Mouse (Mus musculus) liver, embryonic 11.5 days (tissue): Measurements from ENCODE around the gene Dph2. TPM values are rescaled to one million over a fixed set of nuclear protein-coding genes. Genes with fewer than 3 reads are reported as not detected.

Experiments used
- ATAC-seq: fragments of 200-750 bp; cut with Nextera tagmentation; replicated peaks from 2 replicates; pipeline ENCODE4 v1.8.0; 2017; ENCODE audit warnings: moderate number of reproducible peaks, mild to moderate bottlenecking, moderate TSS enrichment, moderate library complexity; ENCODE audit not compliant: low FRiP score
- DNase-seq: peaks from one replicate; pipeline ENCODE4 v3.0.0-alpha.2; 2017; ENCODE audit warnings: low spot score
- H3K27ac ChIP-seq: fragments of 300-500 bp; sonication (generic); 2 replicates; pipeline ENCODE4 v1.5.1; 2014; ENCODE audit warnings: mild to moderate bottlenecking, low read depth, low read length, control low read depth
- H3K27me3 ChIP-seq: fragments of 300-500 bp; sonication (generic); replicated peaks from 2 replicates; pipeline ENCODE4 v1.6.1; 2014; ENCODE audit warnings: low read length, mixed read lengths; ENCODE audit not compliant: control insufficient read depth, insufficient read depth
- H3K36me3 ChIP-seq: fragments of 300-500 bp; sonication (generic); 2 replicates; pipeline ENCODE4 v1.6.1; 2014; ENCODE audit warnings: mild to moderate bottlenecking, low read length, moderate library complexity, mixed read lengths; ENCODE audit not compliant: control insufficient read depth, insufficient read depth
- H3K4me1 ChIP-seq: fragments of 300-500 bp; sonication (generic); replicated peaks from 2 replicates; pipeline ENCODE4 v1.6.1; 2014; ENCODE audit warnings: low read length, mixed read lengths; ENCODE audit not compliant: control insufficient read depth, insufficient read depth
- H3K4me2 ChIP-seq: fragments of 300-500 bp; sonication (generic); 2 replicates; pipeline ENCODE4 v1.6.1; 2014; ENCODE audit warnings: mild to moderate bottlenecking, control low read depth, moderate library complexity
- H3K4me3 ChIP-seq: fragments of 300-500 bp; sonication (generic); 2 replicates; pipeline ENCODE4 v1.5.1; 2014; ENCODE audit warnings: low read depth, low read length, control low read depth
- H3K9ac ChIP-seq: fragments of 300-500 bp; sonication (generic); 2 replicates; pipeline ENCODE4 v1.6.1; 2014; ENCODE audit warnings: low read depth, low read length, control low read depth
- H3K9me3 ChIP-seq: fragments of 300-500 bp; sonication (generic); 2 replicates; pipeline ENCODE4 v1.6.1; 2016; ENCODE audit warnings: low read length, inconsistent platforms, mixed read lengths; ENCODE audit not compliant: control insufficient read depth
- WGBS: fragments of 180-500 bp; shearing (Covaris S2); extraction: QIAGEN DNeasy Blood & Tissue Kit; methylation state at CpG from one replicate; pipeline ENCODE4 v1.1.7; 2014; 5-methylcytosine and 5-hydroxymethylcytosine counted together
- polyA plus RNA-seq: library from polyadenylated mRNA; unstranded; fragments of >200 nt; fragmentation: Nextera tagmentation; extraction: Ambion mirVana; gene quantifications from 2 replicates; pipeline ENCODE4 v1.2.1, GENCODE M21; 2014

The Dph2 gene
- polyA plus RNA-seq, 1 experiment from 2014 or later = 21.9 TPM

DNA sequence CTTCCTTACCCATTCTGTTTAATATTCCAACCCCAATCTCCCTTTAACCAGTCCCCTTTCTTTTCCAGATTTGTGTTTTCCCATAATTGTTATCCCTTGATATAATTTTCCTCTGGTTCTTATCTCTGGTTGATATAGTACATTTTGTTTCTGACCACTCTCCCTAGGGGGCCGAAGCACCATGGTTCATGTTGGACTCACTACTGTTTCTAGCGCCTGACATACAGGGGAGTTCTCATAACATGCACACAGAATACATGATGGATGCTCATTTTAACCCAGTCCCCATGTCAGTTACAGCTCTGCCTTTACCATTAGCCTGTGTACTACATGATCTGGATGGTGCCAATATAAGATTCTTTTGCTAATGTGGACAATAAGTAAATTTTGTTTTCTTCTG is 3.9 kb downstream of the Dph2 start:
- peak overlapping the region; percentile 97; the same call in 1 of the 2 replicates for H3K4me3 ChIP-seq
- H3K36me3 ChIP-seq = peaks cover 24% of the 10 kb centered on the region
- no peak overlapping the region for H3K27ac ChIP-seq
- H3K4me2 ChIP-seq = peak overlapping the region; percentile 87
- no peak for DNase-seq
- no peaks in the 10 kb centered on the region for H3K9me3 ChIP-seq
- ATAC-seq = no peak
- peaks cover 27% of the 10 kb centered on the region for H3K4me1 ChIP-seq
- 64% methylated on average over 2 of the region's 2 CpGs for WGBS
- no peak overlapping the region for H3K9ac ChIP-seq
- H3K27me3 ChIP-seq = no peaks in the 10 kb centered on the region

DNA sequence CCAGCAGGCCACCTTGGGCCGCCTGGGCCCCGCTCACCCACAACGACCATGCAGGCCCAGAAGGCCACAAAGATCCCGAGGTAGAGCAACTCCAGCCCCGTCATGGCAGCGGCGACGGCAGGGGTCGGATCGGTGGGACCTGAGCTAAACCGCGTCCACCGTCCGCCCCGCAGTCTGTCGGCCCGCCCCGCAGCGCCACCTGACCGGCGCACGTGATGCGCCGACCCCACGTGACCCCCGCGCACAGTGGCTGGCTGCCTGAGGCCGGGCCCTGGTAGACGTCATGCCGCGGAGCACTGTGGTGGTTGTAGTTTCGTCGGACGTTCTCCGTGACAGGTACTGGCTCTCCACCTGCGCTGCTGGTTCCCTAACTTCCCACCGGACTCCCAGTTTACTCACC is 4.7 kb downstream of the Dph2 start, which contains the start of gene Atp6v0b:
Gene Atp6v0b, minus strand, starts transcription at position 201 of the 400 bp plus-strand sequence.
- Histone ChIP-seq H3K4me3 (peak within 1 kb of the TSS; percentile 97), H3K27ac (peak within 1 kb of the TSS; percentile 77), H3K4me1 (peaks cover 26% of the 10 kb centered on the region), H3K4me2 (peak within 1 kb of the TSS; percentile 87), H3K9me3 (no peaks in the 10 kb centered on the region), H3K27me3 (no peaks in the 10 kb centered on the region), H3K36me3 (peaks cover 24% of the 10 kb centered on the region), H3K9ac (peak within 1 kb of the TSS; percentile 94)
- peak; percentile 87 for ATAC-seq
- WGBS = under 1% methylated on average over 37 of the region's 37 CpGs
- peak; percentile 91 for DNase-seq

GRCm38 (mm10) chr4:117886644-117887043 is 5.2 kb downstream of the Dph2 start:
- no peak for DNase-seq
- Histone ChIP-seq H3K4me2 (peak overlapping the region; percentile 87), H3K27me3 (no peaks in the 10 kb centered on the region; the same call in 1 of the 2 replicates), H3K9ac (peak overlapping the region; percentile 94), H3K4me1 (peaks cover 25% of the 10 kb centered on the region), H3K4me3 (peak overlapping the region; percentile 97), H3K36me3 (peaks cover 24% of the 10 kb centered on the region), H3K9me3 (no peaks in the 10 kb centered on the region), H3K27ac (peak overlapping the region; percentile 77)
- under 1% methylated on average over 22 of the region's 24 CpGs for WGBS
- peak; percentile 22 for ATAC-seq

GRCm38 (mm10) chr4:117885994-117886393 is 5.8 kb downstream of the Dph2 start:
- ATAC-seq = no peak
- no peaks in the 10 kb centered on the region; the same call in 1 of the 2 replicates for H3K27me3 ChIP-seq
- peak overlapping the region; percentile 94 for H3K9ac ChIP-seq
- peaks cover 23% of the 10 kb centered on the region for H3K4me1 ChIP-seq
- no peak overlapping the region for H3K27ac ChIP-seq
- DNase-seq = no peak
- peaks cover 24% of the 10 kb centered on the region for H3K36me3 ChIP-seq
- 75% methylated on average over 9 of the region's 9 CpGs for WGBS
- H3K4me2 ChIP-seq = peak overlapping the region; percentile 87
- H3K9me3 ChIP-seq = no peaks in the 10 kb centered on the region
- H3K4me3 ChIP-seq = peak overlapping the region; percentile 97

DNA sequence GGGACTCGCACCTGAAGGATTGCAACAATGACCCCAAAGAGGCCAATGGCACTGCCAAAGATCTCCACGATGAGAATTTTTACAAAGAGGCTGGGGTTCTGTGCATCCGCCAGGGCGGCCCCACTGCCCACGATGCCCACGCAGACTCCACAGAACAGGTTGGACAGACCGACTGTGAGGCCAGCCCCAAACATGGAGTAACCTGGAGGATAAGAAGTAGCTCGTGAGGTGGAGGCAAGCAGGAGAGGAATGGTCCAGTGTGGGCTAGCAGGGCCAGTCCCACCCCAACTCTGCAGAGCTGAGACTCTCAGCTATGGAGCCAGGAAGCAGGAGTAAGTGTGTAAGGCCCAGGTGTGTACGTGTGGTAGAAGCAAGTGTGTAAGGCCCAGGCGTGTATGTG is 6.7 kb downstream of the Dph2 start:
- ATAC-seq (no peak), DNase-seq (no peak)
- Histone ChIP-seq H3K36me3 (peaks cover 21% of the 10 kb centered on the region), H3K4me2 (no peak overlapping the region), H3K27ac (no peak overlapping the region), H3K9ac (no peak overlapping the region), H3K4me3 (no peak overlapping the region), H3K9me3 (no peaks in the 10 kb centered on the region), H3K4me1 (peaks cover 20% of the 10 kb centered on the region), H3K27me3 (no peaks in the 10 kb centered on the region; the same call in 1 of the 2 replicates)
- WGBS = 93% methylated on average over 10 of the region's 10 CpGs

- WGBS = 100% methylated on average over 1 of the region's 1 CpGs
- Histone ChIP-seq H3K9me3 (no peaks in the 10 kb centered on the region), H3K4me1 (peaks cover 20% of the 10 kb centered on the region), H3K4me2 (peak overlapping the region; percentile 98), H3K27me3 (no peaks in the 10 kb centered on the region; the same call in 1 of the 2 replicates), H3K36me3 (peaks cover 18% of the 10 kb centered on the region; the same call in 1 of the 2 replicates), H3K27ac (no peak overlapping the region), H3K4me3 (0 out of 2 replicates have a peak overlapping the region, but pooled peaks have one; percentile 77), H3K9ac (0 out of 2 replicates have a peak overlapping the region, but pooled peaks have one; percentile 81)
- DNase-seq (no peak), ATAC-seq (no peak)
These were observed 7.7 kb downstream of the Dph2 start for GRCm38 (mm10) chr4:117884146-117884545.

DNA sequence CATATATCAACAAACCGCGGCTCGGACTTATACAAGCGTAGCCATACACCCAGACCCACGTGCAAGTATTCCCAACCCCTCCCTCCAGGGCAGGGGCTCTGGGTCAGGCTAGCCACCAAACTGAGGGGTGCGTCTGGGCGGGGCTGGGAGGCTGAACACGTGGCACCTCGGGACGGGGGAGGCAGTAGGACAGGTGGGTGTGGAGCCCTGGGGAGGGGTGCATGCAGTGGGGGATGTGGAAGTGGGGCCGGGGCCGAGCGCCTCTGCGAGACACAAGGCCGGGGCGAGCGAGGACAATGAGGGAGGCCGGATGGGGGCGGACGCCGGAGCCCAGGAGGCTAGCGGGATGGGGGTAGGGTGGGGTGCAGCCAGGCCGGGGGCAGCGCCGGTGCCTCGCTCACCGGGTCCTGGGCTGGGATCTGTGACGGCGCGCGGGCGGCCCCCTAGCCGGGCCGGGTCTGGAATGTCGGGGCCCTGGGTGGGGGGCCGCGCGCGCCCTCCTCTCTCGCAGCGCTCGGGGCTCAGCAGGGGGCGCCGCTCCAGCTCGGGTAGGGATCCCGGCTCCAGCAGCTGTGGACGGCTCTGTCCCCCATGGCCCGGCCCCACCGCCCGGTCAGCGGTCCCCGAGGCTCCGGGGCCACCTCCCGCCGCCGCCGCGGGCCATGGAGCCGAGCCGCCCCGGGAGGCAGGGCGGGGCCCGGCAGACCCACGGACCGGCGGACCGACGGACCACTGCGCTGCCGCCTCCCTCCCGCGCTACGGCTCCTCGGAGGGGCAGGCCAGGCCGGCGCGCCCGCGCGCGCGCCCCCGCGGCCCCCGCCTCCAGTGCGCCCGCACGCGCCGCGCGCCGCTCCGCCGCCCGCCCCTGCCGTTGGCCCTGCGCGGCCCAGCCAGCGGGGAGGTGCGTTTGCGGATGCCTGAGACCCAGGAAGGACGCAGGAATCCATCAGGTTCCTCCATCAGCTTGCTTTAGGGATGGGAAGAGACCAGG is 8.8 kb downstream of the Dph2 start, which contains the start of gene B4galt2:
Gene B4galt2, minus strand, starts transcription at position 787 of the 991 bp plus-strand sequence.
- peak within 1 kb of the TSS; percentile 55; the same call in 1 of the 2 replicates for H3K27ac ChIP-seq
- H3K4me3 ChIP-seq = peak within 1 kb of the TSS; percentile 77
- H3K27me3 ChIP-seq = no peaks in the 10 kb centered on the region; the same call in 1 of the 2 replicates
- peak within 1 kb of the TSS; percentile 98 for H3K4me2 ChIP-seq
- DNase-seq (peak; percentile 73), ATAC-seq (peak; percentile 22)
- 2% methylated on average over 91 of the region's 103 CpGs for WGBS
- peaks cover 18% of the 10 kb centered on the region; the same call in 1 of the 2 replicates for H3K36me3 ChIP-seq
- no peaks in the 10 kb centered on the region for H3K9me3 ChIP-seq
- H3K9ac ChIP-seq = peak within 1 kb of the TSS; percentile 81
- peaks cover 20% of the 10 kb centered on the region for H3K4me1 ChIP-seq

GRCm38 (mm10) chr4:117878703-117879102 is 13.1 kb downstream of the Dph2 start:
- no peak for ATAC-seq
- H3K4me1 ChIP-seq = peaks cover 4% of the 10 kb centered on the region; the same call in 1 of the 2 replicates
- H3K9ac ChIP-seq = no peak overlapping the region
- 66% methylated on average over 5 of the region's 5 CpGs for WGBS
- H3K27me3 ChIP-seq = no peaks in the 10 kb centered on the region; the same call in 1 of the 2 replicates
- H3K9me3 ChIP-seq = no peaks in the 10 kb centered on the region
- 0 out of 2 replicates have a peak, but pooled peaks cover 4% of the 10 kb centered on the region for H3K36me3 ChIP-seq
- no peak overlapping the region for H3K4me2 ChIP-seq
- DNase-seq = no peak
- H3K4me3 ChIP-seq = no peak overlapping the region
- H3K27ac ChIP-seq = no peak overlapping the region
